Mouse (Mus musculus) duodenum, adult 2 months (tissue): ENCODE measurements around the gene Pgm1. TPM values are rescaled to one million over a fixed set of nuclear protein-coding genes. Genes with fewer than 3 reads are reported as not detected.

Experiments used
- polyA plus RNA-seq: library from polyadenylated mRNA; depleted of rRNA; stranded (reverse); fragments of >200 nt; gene quantifications from 2 replicates; pipeline ENCODE4 v1.2.3, GENCODE M21; 2012; ENCODE audit warnings: low replicate concordance; rRNA removed

Gene Pgm1
- polyA plus RNA-seq, result 29.0 and 29.7 TPM in 2 replicates

GRCm38 (mm10) chr4:99929149-99929612 lies at the start of gene Pgm1:
Pgm1 (plus strand) TSS chr4:99929414.

GRCm38 (mm10) chr4:99929613-99930517 lies 651 bp downstream of the Pgm1 start, which contains the start of gene Itgb3bp:
Itgb3bp (minus strand) TSS chr4:99929813.

Other genes with a start within 250 kb of the Pgm1 start
- gene Alg6, start 213.8 kb upstream of the Pgm1 start, polyA plus RNA-seq, result 1.2 and 1.4 TPM in 2 replicates
- gene Efcab7, start 100.2 kb upstream of the Pgm1 start, polyA plus RNA-seq, result 0.25 TPM in 1 of 2 replicates, not detected in the other
- gene Itgb3bp, start 399 bp downstream of the Pgm1 start, polyA plus RNA-seq, result 0.15 and 0.19 TPM in 2 replicates
- gene Ror1, start 166.4 kb downstream of the Pgm1 start, polyA plus RNA-seq, result 0.24 and 0.72 TPM in 2 replicates